In genomic region chr5:74190911-74191310, GRCm38 (mm10) we compare ENCODE assay signal across 10 mouse cellular contexts.
"Had no signal": no experiment of that assay in that cellular context is flagged by ENCODE, and none has a peak within 500 bp of the region (broad histone marks: within the 10 kb centered on the region; RNA-seq: fewer than 3 reads in every experiment).

No protein-coding gene starts in this region.

- H3K9me3 ChIP-seq: limb, embryonic 12.5 days; liver, embryonic 13.5 days; midbrain, embryonic 13.5 days had no signal

- H3K4me2 ChIP-seq: limb, embryonic 12.5 days; liver, embryonic 13.5 days; midbrain, embryonic 13.5 days had no signal

- DNase-seq: kidney, adult 8-10 months; layer of hippocampus, postnatal 36 days; liver; liver, embryonic 13.5 days; liver, postnatal 0 days; thymus, adult 18-20 months; thymus, postnatal 14 days had no signal

- ATAC-seq: liver, postnatal 0 days; midbrain, embryonic 13.5 days had no signal

- H3K27ac ChIP-seq: limb, embryonic 12.5 days; liver, embryonic 13.5 days; midbrain, embryonic 13.5 days; stomach, postnatal 0 days had no signal

- H3K27me3 ChIP-seq: limb, embryonic 12.5 days had no signal

- H3K9ac ChIP-seq: limb, embryonic 12.5 days; liver, embryonic 13.5 days; liver, postnatal 0 days; midbrain, embryonic 13.5 days had no signal

- H3K4me3 ChIP-seq: limb, embryonic 12.5 days; liver, embryonic 13.5 days; midbrain, embryonic 13.5 days had no signal

- H3K36me3 ChIP-seq: limb, embryonic 12.5 days; liver, embryonic 13.5 days; midbrain, embryonic 13.5 days had no signal
